8 mouse cellular contexts compared by ENCODE assay signal in the genomic region with DNA sequence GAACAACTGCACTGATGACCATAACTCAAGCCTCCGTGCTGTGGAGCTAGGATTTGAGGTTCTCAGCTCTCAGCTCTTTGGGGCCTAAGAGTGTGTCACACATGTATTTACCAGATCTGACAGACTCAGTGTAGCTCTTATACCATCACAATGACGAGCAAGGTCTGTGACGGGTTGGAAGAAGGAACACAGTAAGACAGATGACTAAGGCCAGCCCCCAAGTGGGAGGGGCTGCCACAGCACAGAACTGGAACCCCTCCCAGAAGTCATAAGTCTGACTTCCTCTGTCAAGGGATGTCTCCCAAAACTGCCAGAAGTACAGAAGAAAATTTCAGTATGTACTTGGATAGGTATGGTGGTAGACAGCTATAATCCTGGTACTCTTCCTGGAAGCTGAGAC. TPM values are rescaled to one million over a fixed set of nuclear protein-coding genes. Genes with fewer than 3 reads are reported as not detected.
DNase-seq lines count a peak whose midpoint lies in the region; ATAC-seq and TF ChIP-seq lines count a peak whose summit lies in the region.

No protein-coding gene starts in this region.

- H3K27ac ChIP-seq in MEL (ENCODE audit: control insufficient read depth, low read depth, low read length): peak overlapping the region; percentile 40
- peak overlapping the region; percentile 79 for H3K27ac ChIP-seq in heart, embryonic 15.5 days

- no peak for ATAC-seq in heart, embryonic 15.5 days (replicated peaks; ENCODE audit: insufficient number of reproducible peaks, insufficient read depth, low FRiP score, low read depth)

- no peak overlapping the region for H3K4me3 ChIP-seq in MEL (ENCODE audit: control insufficient read depth in 1 of 2, insufficient read depth in 1 of 2, low read depth in 2 of 2, low read length in 2 of 2)
- H3K4me3 ChIP-seq in heart, embryonic 15.5 days: no peak overlapping the region

- no peak for TF ChIP-seq POLR2A in MEL (IDR thresholded peaks at IDR 0.05; ENCODE audit: control insufficient read depth in 1 of 2, insufficient read depth in 1 of 2, low read depth in 1 of 2, low read length in 2 of 2, poor library complexity in 1 of 2)

- H3K9me3 ChIP-seq in MEL (replicated peaks; ENCODE audit: insufficient read depth, low read length): no peaks in the 10 kb centered on the region
- no peaks in the 10 kb centered on the region for H3K9me3 ChIP-seq in heart, embryonic 15.5 days (replicated peaks)

- TF ChIP-seq RAD21 in MEL (IDR thresholded peaks at IDR 0.05; ENCODE audit: low read depth, low read length): no peak

- peaks cover 17% of the 10 kb centered on the region for H3K79me2 ChIP-seq in MEL (ENCODE audit: control insufficient read depth, insufficient read depth, low read length, poor library complexity)

- H3K27me3 ChIP-seq in MEL (ENCODE audit: control insufficient read depth in 1 of 2, insufficient read depth in 2 of 2, low read length in 2 of 2): no peaks in the 10 kb centered on the region
- no peaks in the 10 kb centered on the region for H3K27me3 ChIP-seq in heart, embryonic 15.5 days

- no peak for TF ChIP-seq CTCF in MEL (IDR thresholded peaks at IDR 0.05 in 2 of 3, conservative IDR thresholded peaks at IDR 0.05 in 1 of 3; ENCODE audit: control insufficient read depth in 1 of 3, insufficient read depth in 1 of 3, low read depth in 2 of 3, low read length in 3 of 3, poor library complexity in 1 of 3, severe bottlenecking in 1 of 3)

- TF ChIP-seq EP300 in MEL (IDR thresholded peaks at IDR 0.05; ENCODE audit: low read depth in 1 of 2, low read length in 2 of 2): no peak

- WGBS in heart, embryonic 15.5 days: 66% methylated on average over 3 of the region's 3 CpGs

- H3K36me3 ChIP-seq in MEL (ENCODE audit: control insufficient read depth in 1 of 2, insufficient read depth in 2 of 2, low read length in 2 of 2): peaks cover 0 to 20% of the 10 kb centered on the region in 2 experiments; a peak in 2 of 4 replicates
- no peaks in the 10 kb centered on the region for H3K36me3 ChIP-seq in heart, embryonic 15.5 days

- H3K9ac ChIP-seq in MEL (ENCODE audit: control insufficient read depth, low read depth, low read length, poor library complexity, severe bottlenecking): no peak overlapping the region; the same call in 1 of the 2 replicates
- no peak overlapping the region for H3K9ac ChIP-seq in heart, embryonic 15.5 days

- peak; percentile 26 for DNase-seq in kidney, adult 11 months
- no peak for DNase-seq in kidney, postnatal 36 days
- peak; percentile 87 for DNase-seq in MEL (ENCODE audit: low read depth, low spot score)
- peak; percentile 82 for DNase-seq in lung, postnatal 36 days
- no peak for DNase-seq in right cerebral cortex, postnatal 36 days (ENCODE audit: low spot score in 2 of 2)
- no peak for DNase-seq in testis, postnatal 14 days (ENCODE audit: low spot score)
- DNase-seq in embryo, embryonic 9.5 days (ENCODE audit: extremely low spot score): no peak

- H3K4me1 ChIP-seq in MEL (ENCODE audit: control insufficient read depth in 1 of 2, insufficient read depth in 2 of 2, low read length in 2 of 2): peaks cover 12 to 25% of the 10 kb centered on the region in 2 experiments
- H3K4me1 ChIP-seq in heart, embryonic 15.5 days (replicated peaks): peaks cover 93% of the 10 kb centered on the region

- no peak overlapping the region for H3K4me2 ChIP-seq in heart, embryonic 15.5 days

TF ChIP-seq in MEL, 35 proteins besides CTCF, POLR2A, EP300 and RAD21:
- no peak for TF ChIP-seq E2F4 (IDR thresholded peaks at IDR 0.05; ENCODE audit: borderline replicate concordance, low read depth, low read length)
- no peak for TF ChIP-seq GATA1 (IDR thresholded peaks at IDR 0.05; ENCODE audit: low read depth, low read length)
- TF ChIP-seq HCFC1 (IDR thresholded peaks at IDR 0.05; ENCODE audit: low read depth, low read length): no peak
- no peak for TF ChIP-seq NRF1 (IDR thresholded peaks at IDR 0.05; ENCODE audit: insufficient read depth, low read depth, low read length, poor library complexity, severe bottlenecking)
- no peak for TF ChIP-seq USF1 (IDR thresholded peaks at IDR 0.05; ENCODE audit: low read depth, low read length)
- TF ChIP-seq MAFK (IDR thresholded peaks at IDR 0.05; ENCODE audit: borderline replicate concordance, low read depth, low read length): no peak
- no peak for TF ChIP-seq GABPA (IDR thresholded peaks at IDR 0.05; ENCODE audit: low read depth, low read length)
- TF ChIP-seq BHLHE40 (IDR thresholded peaks at IDR 0.05; ENCODE audit: borderline replicate concordance, low read depth, low read length): no peak
- no peak for TF ChIP-seq MAX (IDR thresholded peaks at IDR 0.05; ENCODE audit: low read length)
- no peak for TF ChIP-seq ZNF384 (IDR thresholded peaks at IDR 0.05; ENCODE audit: low read depth, low read length)
- TF ChIP-seq RCOR1 (IDR thresholded peaks at IDR 0.05; ENCODE audit: low read depth, low read length): no peak
- TF ChIP-seq SIN3A (IDR thresholded peaks at IDR 0.05; ENCODE audit: low read length): no peak
- no peak for TF ChIP-seq TAL1 (IDR thresholded peaks at IDR 0.05; ENCODE audit: low read length)
- no peak for TF ChIP-seq MEF2A (IDR thresholded peaks at IDR 0.05; ENCODE audit: extremely low read depth, insufficient replicate concordance, low read depth, low read length, poor library complexity, severe bottlenecking)
- TF ChIP-seq NELFE (IDR thresholded peaks at IDR 0.05; ENCODE audit: low read depth, low read length): no peak
- no peak for TF ChIP-seq ETS1 (IDR thresholded peaks at IDR 0.05; ENCODE audit: low read depth, low read length)

RNA-seq across cellular contexts. Expression of a gene that starts 9.7 kb away (rescaled TPM):
- 7.3 and 7.9 TPM in 2 replicates for total RNA-seq in MEL (2012; rRNA removed)
- polyA plus RNA-seq in MEL (2012; ENCODE audit: insufficient read depth in 1 of 2, insufficient read length in 2 of 2, low read depth in 1 of 2, low replicate concordance in 2 of 2, missing spikeins in 1 of 2): 10 to 100 TPM in 1 of 2 experiments, not detected in 1; 15.4 TPM
- polyA plus RNA-seq in heart, embryonic 15.5 days (2015; fragmentation: Nextera tagmentation; extraction: Ambion mirVana): 14.9 and 19.0 TPM in 2 replicates

RNA-seq across cellular contexts. Expression of a gene that starts 48.5 kb away (rescaled TPM):
- total RNA-seq in MEL (2012; rRNA removed): 24.3 and 26.9 TPM in 2 replicates
- 100 to 1,000 TPM in 1 of 2 experiments, 10 to 100 TPM in 1; 27.0 to 330 TPM for polyA plus RNA-seq in MEL (2012; ENCODE audit: insufficient read depth in 1 of 2, insufficient read length in 2 of 2, low read depth in 1 of 2, low replicate concordance in 2 of 2, missing spikeins in 1 of 2)
- 35.5 and 37.7 TPM in 2 replicates for polyA plus RNA-seq in heart, embryonic 15.5 days (2015; fragmentation: Nextera tagmentation; extraction: Ambion mirVana)

RNA-seq across cellular contexts. Expression of a gene that starts 55.1 kb away (rescaled TPM):
- 26.5 and 30.1 TPM in 2 replicates for total RNA-seq in MEL (2012; rRNA removed)
- polyA plus RNA-seq in MEL (2012; ENCODE audit: insufficient read depth in 1 of 2, insufficient read length in 2 of 2, low read depth in 1 of 2, low replicate concordance in 2 of 2, missing spikeins in 1 of 2): 10 to 100 TPM in 1 of 2 experiments, not detected in 1; 31.1 TPM
- polyA plus RNA-seq in heart, embryonic 15.5 days (2015; fragmentation: Nextera tagmentation; extraction: Ambion mirVana): 25.1 and 28.7 TPM in 2 replicates

Comparison
In these comparisons a context has a peak if more than half of its experiments do, and no peak if none do; other contexts are left out.
1. DNase-seq: peak in kidney, adult 11 months (single experiment), MEL (single experiment) and lung, postnatal 36 days (single experiment); none in kidney, postnatal 36 days (0 of 2), right cerebral cortex, postnatal 36 days (0 of 2), testis, postnatal 14 days (single experiment) and embryo, embryonic 9.5 days (single experiment).